ENCODE assay signal across 8 mouse cellular contexts in genomic region chr7:31077885-31078445, GRCm38 (mm10). TPM values are rescaled to one million over a fixed set of nuclear protein-coding genes. Genes with fewer than 3 reads are reported as not detected.
DNase-seq lines count a peak whose midpoint lies in the region; ATAC-seq lines count a peak whose summit lies in the region.

No protein-coding gene starts in this region.

- no peaks in the 10 kb centered on the region for H3K9me3 ChIP-seq in heart, embryonic 10.5 days
- no peaks in the 10 kb centered on the region for H3K9me3 ChIP-seq in heart, embryonic 11.5 days (replicated peaks; ENCODE audit: control insufficient read depth, low read length)

- ATAC-seq in heart, embryonic 11.5 days (replicated peaks; ENCODE audit: insufficient number of reproducible peaks, low FRiP score, low TSS enrichment): 0 out of 2 replicates have a peak, but pooled peaks have one; percentile 25

- peak; percentile 93 for DNase-seq in heart, adult 11 months
- no peak for DNase-seq in heart, embryonic 10.5 days (ENCODE audit: low spot score)
- DNase-seq in B cell, adult 2 months: peak; percentile 51 to 52
- peak; percentile 58 for DNase-seq in adipocyte (ENCODE audit: low spot score)
- DNase-seq in left cerebral cortex, postnatal 10 days (ENCODE audit: extremely low spot score in 1 of 2, low spot score in 2 of 2): peak; percentile 65 to 72
- peak; percentile 73 for DNase-seq in naive thymus-derived CD4-positive, alpha-beta T cell, adult 2 months (ENCODE audit: low read depth)
- no peak for DNase-seq in spleen, adult 18-20 months

- peaks cover 4% of the 10 kb centered on the region; the same call in 1 of the 2 replicates for H3K27me3 ChIP-seq in heart, embryonic 10.5 days (ENCODE audit: insufficient read depth, poor library complexity, severe bottlenecking)
- H3K27me3 ChIP-seq in heart, embryonic 11.5 days (ENCODE audit: control insufficient read depth, insufficient read depth, low read length): no peaks in the 10 kb centered on the region; the same call in 1 of the 2 replicates

- H3K4me2 ChIP-seq in heart, embryonic 11.5 days: no peak overlapping the region

- intact Hi-C loops in left cerebral cortex, postnatal 10 days (cut with DNase I): no loop called here

- WGBS in heart, embryonic 10.5 days: 33% methylated on average over 5 of the region's 5 CpGs
- WGBS in heart, embryonic 11.5 days (ENCODE audit: insufficient replicate concordance): 32% methylated on average over 5 of the region's 5 CpGs

- no peaks in the 10 kb centered on the region for H3K36me3 ChIP-seq in heart, embryonic 10.5 days
- H3K36me3 ChIP-seq in heart, embryonic 11.5 days (ENCODE audit: control insufficient read depth, insufficient read depth, low read length): no peaks in the 10 kb centered on the region

- H3K9ac ChIP-seq in heart, embryonic 11.5 days (ENCODE audit: low read depth, low read length): no peak overlapping the region

- H3K27ac ChIP-seq in heart, embryonic 10.5 days: no peak overlapping the region
- H3K27ac ChIP-seq in heart, embryonic 11.5 days (ENCODE audit: low read depth, low read length): no peak overlapping the region

- H3K4me1 ChIP-seq in heart, embryonic 10.5 days: 0 out of 2 replicates have a peak, but pooled peaks cover 4% of the 10 kb centered on the region
- no peaks in the 10 kb centered on the region for H3K4me1 ChIP-seq in heart, embryonic 11.5 days (ENCODE audit: control insufficient read depth, insufficient read depth, low read length)

- H3K4me3 ChIP-seq in heart, embryonic 10.5 days: no peak overlapping the region
- H3K4me3 ChIP-seq in heart, embryonic 11.5 days (ENCODE audit: low read depth, low read length): no peak overlapping the region

RNA-seq across cellular contexts. Expression of gene Fxyd3, which starts 1.5 kb away (rescaled TPM):
- 0.53 and 2.0 TPM in 2 replicates for polyA plus RNA-seq in heart, embryonic 10.5 days (2016; fragmentation: Nextera tagmentation; extraction: Ambion mirVana)
- 0.38 and 1.8 TPM in 2 replicates for polyA plus RNA-seq in heart, embryonic 11.5 days (2014; fragmentation: Nextera tagmentation; extraction: Ambion mirVana)
- total RNA-seq in left cerebral cortex, postnatal 10 days (2021): not detected

RNA-seq across cellular contexts. Expression of gene Lgi4, which starts 18.8 kb away (rescaled TPM):
- 0.27 and 0.41 TPM in 2 replicates for polyA plus RNA-seq in heart, embryonic 10.5 days (2016; fragmentation: Nextera tagmentation; extraction: Ambion mirVana)
- 0.13 and 0.34 TPM in 2 replicates for polyA plus RNA-seq in heart, embryonic 11.5 days (2014; fragmentation: Nextera tagmentation; extraction: Ambion mirVana)
- total RNA-seq in left cerebral cortex, postnatal 10 days (2021): 1 to 10 TPM; 9.0 to 9.2 TPM

RNA-seq across cellular contexts. Expression of gene Fxyd1, which starts 21.0 kb away (rescaled TPM):
- 167 and 365 TPM in 2 replicates for polyA plus RNA-seq in heart, embryonic 10.5 days (2016; fragmentation: Nextera tagmentation; extraction: Ambion mirVana)
- polyA plus RNA-seq in heart, embryonic 11.5 days (2014; fragmentation: Nextera tagmentation; extraction: Ambion mirVana): 566 and 581 TPM in 2 replicates
- 10 to 100 TPM; 34.1 to 35.5 TPM for total RNA-seq in left cerebral cortex, postnatal 10 days (2021)

RNA-seq across cellular contexts. Expression of gene Fxyd7, which starts 26.7 kb away (rescaled TPM):
- 0.22 and 1.5 TPM in 2 replicates for polyA plus RNA-seq in heart, embryonic 10.5 days (2016; fragmentation: Nextera tagmentation; extraction: Ambion mirVana)
- 2.5 and 4.9 TPM in 2 replicates for polyA plus RNA-seq in heart, embryonic 11.5 days (2014; fragmentation: Nextera tagmentation; extraction: Ambion mirVana)
- 100 to 1,000 TPM; 371 to 375 TPM for total RNA-seq in left cerebral cortex, postnatal 10 days (2021)

RNA-seq across cellular contexts. Expression of gene Fxyd5, which starts 35.7 kb away (rescaled TPM):
- 24.3 and 26.4 TPM in 2 replicates for polyA plus RNA-seq in heart, embryonic 10.5 days (2016; fragmentation: Nextera tagmentation; extraction: Ambion mirVana)
- polyA plus RNA-seq in heart, embryonic 11.5 days (2014; fragmentation: Nextera tagmentation; extraction: Ambion mirVana): 30.3 and 38.5 TPM in 2 replicates
- 10 to 100 TPM; 37.2 to 37.5 TPM for total RNA-seq in left cerebral cortex, postnatal 10 days (2021)

Comparison
In these comparisons a context has a peak if more than half of its experiments do, and no peak if none do; other contexts are left out.
1. DNase-seq: peak in heart, adult 11 months (single experiment), B cell, adult 2 months (2 of 2), adipocyte (single experiment), left cerebral cortex, postnatal 10 days (2 of 2) and naive thymus-derived CD4-positive, alpha-beta T cell, adult 2 months (single experiment); none in heart, embryonic 10.5 days (single experiment) and spleen, adult 18-20 months (0 of 2).